Mouse (Mus musculus): Measurements from ENCODE around the gene Yif1a. TPM values are rescaled to one million over a fixed set of nuclear protein-coding genes. Genes with fewer than 3 reads are reported as not detected.

Gene Yif1a
- polyA plus RNA-seq, 1 experiment from 2014 or later, result 65.8 TPM

DNA sequence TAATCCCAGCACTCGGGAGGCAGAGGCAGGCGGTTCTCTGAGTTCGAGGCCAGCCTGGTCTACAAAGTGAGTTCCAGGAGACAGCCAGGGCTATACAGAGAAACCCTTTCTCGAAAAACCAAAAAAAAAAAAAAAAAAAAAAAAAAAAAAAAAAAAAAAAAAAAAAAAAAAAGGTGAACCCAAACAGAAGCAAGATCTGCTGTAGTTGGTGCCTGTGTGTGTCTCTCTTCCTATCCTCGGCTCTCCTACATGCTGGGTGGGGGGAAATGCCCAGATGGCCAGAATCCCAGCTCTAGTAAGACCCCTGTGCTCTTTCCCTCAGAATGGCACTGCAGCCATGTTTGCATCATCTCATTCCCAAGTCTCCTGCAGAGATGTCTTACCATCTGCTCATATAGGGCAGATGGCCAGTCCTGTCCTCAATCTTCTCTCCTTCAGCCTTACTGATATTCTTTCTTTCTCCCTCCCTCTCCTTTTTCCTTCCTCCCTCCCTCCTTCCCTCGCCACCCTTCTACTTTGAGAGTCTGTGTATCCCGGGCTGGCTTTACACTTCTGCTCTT is 35.8 kb downstream of the Yif1a start:
- H3K4me3 ChIP-seq (ENCODE audit: low read length), result no peak overlapping the region
- H3K36me3 ChIP-seq (ENCODE audit: control insufficient read depth, insufficient read depth, low read length), result no peaks in the 10 kb centered on the region
- H3K27ac ChIP-seq (ENCODE audit: low read depth, low read length), result no peak overlapping the region
- H3K9ac ChIP-seq (ENCODE audit: low read depth, low read length), result no peak overlapping the region
- ATAC-seq, result no peak
- 69% methylated on average over 7 of the region's 7 CpGs for WGBS
- H3K27me3 ChIP-seq (replicated peaks; ENCODE audit: control insufficient read depth, insufficient read depth, low read length), result no peaks in the 10 kb centered on the region
- H3K4me2 ChIP-seq (ENCODE audit: low read length), result no peak overlapping the region
- no peaks in the 10 kb centered on the region for H3K9me3 ChIP-seq (ENCODE audit: control insufficient read depth, low read length)
- no peaks in the 10 kb centered on the region for H3K4me1 ChIP-seq (ENCODE audit: control insufficient read depth, insufficient read depth, low read depth, low read length)

DNA sequence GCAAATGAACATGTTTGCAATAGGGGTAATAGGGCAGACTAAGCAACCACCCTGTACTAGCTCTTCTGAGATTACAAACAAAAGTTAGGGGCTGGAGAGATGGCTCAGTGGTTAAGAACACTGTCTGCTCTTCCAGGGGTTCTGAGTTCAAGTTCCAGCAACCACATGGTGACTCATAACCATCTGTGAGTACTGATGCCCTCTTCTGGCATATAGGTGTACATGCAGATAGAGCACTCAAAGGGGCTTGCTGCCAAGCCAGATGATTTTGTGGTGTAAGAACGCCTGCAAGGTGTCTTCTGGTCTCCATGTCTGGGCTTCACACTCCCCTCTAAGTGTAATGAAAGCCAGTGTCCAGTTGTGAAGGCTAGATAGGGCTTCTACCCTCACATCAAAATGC is 41.4 kb downstream of the Yif1a start:
- ATAC-seq, result no peak
- 38% methylated on average over 1 of the region's 1 CpGs for WGBS

DNA sequence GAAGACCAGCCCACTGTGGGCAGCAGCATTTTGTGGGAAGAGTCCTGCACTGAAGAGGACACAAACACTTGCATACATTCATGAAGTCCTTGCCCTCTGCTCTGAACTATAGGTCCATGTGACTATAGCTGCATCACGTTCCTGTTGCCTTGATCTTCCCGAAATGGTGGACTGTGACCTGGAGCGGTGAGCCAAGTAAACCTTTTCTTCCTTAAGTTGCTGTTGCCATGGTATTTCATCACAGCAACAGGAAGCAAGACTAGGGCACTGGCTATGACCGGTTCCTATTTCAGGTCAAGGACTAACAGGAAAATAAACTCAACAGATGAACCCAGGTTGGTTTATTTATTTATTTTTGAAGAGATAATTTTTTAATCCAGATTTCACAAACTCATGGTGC is 42.9 kb downstream of the Yif1a start:
- H3K4me3 ChIP-seq (ENCODE audit: low read length), result no peak overlapping the region
- no peaks in the 10 kb centered on the region for H3K4me1 ChIP-seq (ENCODE audit: control insufficient read depth, insufficient read depth, low read depth, low read length)
- no peaks in the 10 kb centered on the region for H3K9me3 ChIP-seq (ENCODE audit: control insufficient read depth, low read length)
- H3K4me2 ChIP-seq (ENCODE audit: low read length), result no peak overlapping the region
- no peak overlapping the region for H3K27ac ChIP-seq (ENCODE audit: low read depth, low read length)
- peaks cover 17% of the 10 kb centered on the region for H3K36me3 ChIP-seq (ENCODE audit: control insufficient read depth, insufficient read depth, low read length)
- WGBS, result 84% methylated on average over 4 of the region's 4 CpGs
- no peak overlapping the region for H3K9ac ChIP-seq (ENCODE audit: low read depth, low read length)
- no peaks in the 10 kb centered on the region for H3K27me3 ChIP-seq (replicated peaks; ENCODE audit: control insufficient read depth, insufficient read depth, low read length)
- ATAC-seq, result no peak

More for the DNA sequence above, 41.4 kb downstream of the Yif1a start:
- no peak overlapping the region for H3K27ac ChIP-seq (ENCODE audit: low read depth, low read length)
- no peaks in the 10 kb centered on the region for H3K9me3 ChIP-seq (ENCODE audit: control insufficient read depth, low read length)
- H3K27me3 ChIP-seq (replicated peaks; ENCODE audit: control insufficient read depth, insufficient read depth, low read length), result no peaks in the 10 kb centered on the region
- H3K4me3 ChIP-seq (ENCODE audit: low read length), result no peak overlapping the region
- H3K4me1 ChIP-seq (ENCODE audit: control insufficient read depth, insufficient read depth, low read depth, low read length), result no peaks in the 10 kb centered on the region
- peaks cover 9% of the 10 kb centered on the region for H3K36me3 ChIP-seq (ENCODE audit: control insufficient read depth, insufficient read depth, low read length)
- no peak overlapping the region for H3K9ac ChIP-seq (ENCODE audit: low read depth, low read length)
- H3K4me2 ChIP-seq (ENCODE audit: low read length), result no peak overlapping the region

DNA sequence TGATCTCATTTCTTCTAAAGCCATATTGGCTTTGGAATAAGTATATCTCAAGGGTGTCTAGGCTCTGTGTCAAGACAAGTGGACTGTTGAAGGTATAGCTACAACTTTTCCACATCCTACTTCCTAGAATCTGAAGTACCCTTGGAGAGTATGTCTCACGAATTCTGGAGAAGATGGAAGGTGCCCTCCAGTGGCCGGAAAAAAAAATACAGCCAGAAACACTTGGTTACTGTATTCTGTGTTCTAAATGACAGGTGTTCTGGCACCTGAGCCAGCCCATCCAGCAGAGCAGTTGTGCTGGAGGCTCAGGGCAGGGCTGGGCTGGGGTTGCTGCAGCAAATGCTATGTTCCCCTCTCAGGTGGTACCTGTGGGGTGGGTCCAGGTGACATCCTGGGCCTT is 51.3 kb downstream of the Yif1a start:
- no peak overlapping the region for H3K9ac ChIP-seq (ENCODE audit: low read depth, low read length)
- no peaks in the 10 kb centered on the region for H3K9me3 ChIP-seq (ENCODE audit: control insufficient read depth, low read length)
- H3K27me3 ChIP-seq (replicated peaks; ENCODE audit: control insufficient read depth, insufficient read depth, low read length), result no peaks in the 10 kb centered on the region
- H3K36me3 ChIP-seq (ENCODE audit: control insufficient read depth, insufficient read depth, low read length), result peaks cover 37% of the 10 kb centered on the region
- no peak overlapping the region for H3K4me3 ChIP-seq (ENCODE audit: low read length)
- WGBS, result 5% methylated on average over 2 of the region's 2 CpGs
- H3K4me1 ChIP-seq (ENCODE audit: control insufficient read depth, insufficient read depth, low read depth, low read length), result no peaks in the 10 kb centered on the region
- no peak overlapping the region for H3K4me2 ChIP-seq (ENCODE audit: low read length)
- ATAC-seq, result peak; percentile 42
- H3K27ac ChIP-seq (ENCODE audit: low read depth, low read length), result no peak overlapping the region

Other genes with a start within 250 kb of the Yif1a start
- 38.4 and 43.0 TPM in 2 replicates for gene Ccs, start 249.2 kb upstream of the Yif1a start, polyA plus RNA-seq (2015; fragmentation: Nextera tagmentation; extraction: Ambion mirVana)
- 0.57 and 0.74 TPM in 2 replicates for gene Ccdc87, start 249.2 kb upstream of the Yif1a start, polyA plus RNA-seq (2015; fragmentation: Nextera tagmentation; extraction: Ambion mirVana)
- 87.0 and 90.1 TPM in 2 replicates for gene Ctsf, start 233.4 kb upstream of the Yif1a start, polyA plus RNA-seq (2015; fragmentation: Nextera tagmentation; extraction: Ambion mirVana)
- gene Actn3, start 210.6 kb upstream of the Yif1a start, polyA plus RNA-seq (2015; fragmentation: Nextera tagmentation; extraction: Ambion mirVana), result 2.7 and 3.5 TPM in 2 replicates
- gene Zdhhc24, start 209.9 kb upstream of the Yif1a start, polyA plus RNA-seq (2015; fragmentation: Nextera tagmentation; extraction: Ambion mirVana), result 22.5 and 23.4 TPM in 2 replicates
- gene Bbs1, start 181.9 kb upstream of the Yif1a start, polyA plus RNA-seq (2015; fragmentation: Nextera tagmentation; extraction: Ambion mirVana), result 8.1 and 8.8 TPM in 2 replicates
- 102 and 115 TPM in 2 replicates for gene Dpp3, start 160.3 kb upstream of the Yif1a start, polyA plus RNA-seq (2015; fragmentation: Nextera tagmentation; extraction: Ambion mirVana)
- gene Peli3, start 145.4 kb upstream of the Yif1a start, polyA plus RNA-seq (2015; fragmentation: Nextera tagmentation; extraction: Ambion mirVana), result 13.5 and 14.6 TPM in 2 replicates
- 91.6 and 106 TPM in 2 replicates for gene Mrpl11, start 126.4 kb upstream of the Yif1a start, polyA plus RNA-seq (2015; fragmentation: Nextera tagmentation; extraction: Ambion mirVana)
- 0.41 and 0.47 TPM in 2 replicates for gene Npas4, start 98.2 kb upstream of the Yif1a start, polyA plus RNA-seq (2015; fragmentation: Nextera tagmentation; extraction: Ambion mirVana)
- 15.0 and 16.6 TPM in 2 replicates for gene Slc29a2, start 64.7 kb upstream of the Yif1a start, polyA plus RNA-seq (2015; fragmentation: Nextera tagmentation; extraction: Ambion mirVana)
- 116 and 133 TPM in 2 replicates for gene B4gat1, start 49.7 kb upstream of the Yif1a start, polyA plus RNA-seq (2015; fragmentation: Nextera tagmentation; extraction: Ambion mirVana)
- gene AC124502.3, start 49.6 kb upstream of the Yif1a start, polyA plus RNA-seq (2015; fragmentation: Nextera tagmentation; extraction: Ambion mirVana), result 2.4 and 3.1 TPM in 2 replicates
- gene Brms1, start 47.2 kb upstream of the Yif1a start, polyA plus RNA-seq (2015; fragmentation: Nextera tagmentation; extraction: Ambion mirVana), result 25.6 and 26.6 TPM in 2 replicates
- 0.64 and 0.72 TPM in 2 replicates for gene Rin1, start 38.1 kb upstream of the Yif1a start, polyA plus RNA-seq (2015; fragmentation: Nextera tagmentation; extraction: Ambion mirVana)
- gene Cd248, start 20.5 kb upstream of the Yif1a start, polyA plus RNA-seq (2015; fragmentation: Nextera tagmentation; extraction: Ambion mirVana), result 14.5 and 25.2 TPM in 2 replicates
- gene Tmem151a, start 3.0 kb upstream of the Yif1a start, polyA plus RNA-seq (2015; fragmentation: Nextera tagmentation; extraction: Ambion mirVana), result 38.5 and 49.0 TPM in 2 replicates
- 361 and 364 TPM in 2 replicates for gene Cnih2, start 10.0 kb downstream of the Yif1a start, polyA plus RNA-seq (2015; fragmentation: Nextera tagmentation; extraction: Ambion mirVana)
- gene Rab1b, start 18.5 kb downstream of the Yif1a start, polyA plus RNA-seq (2015; fragmentation: Nextera tagmentation; extraction: Ambion mirVana), result 230 and 231 TPM in 2 replicates
- gene Klc2, start 30.0 kb downstream of the Yif1a start, polyA plus RNA-seq (2015; fragmentation: Nextera tagmentation; extraction: Ambion mirVana), result 85.6 and 87.8 TPM in 2 replicates
- gene Pacs1, start 184.6 kb downstream of the Yif1a start, polyA plus RNA-seq (2015; fragmentation: Nextera tagmentation; extraction: Ambion mirVana), result 47.6 and 56.9 TPM in 2 replicates
- 308 and 315 TPM in 2 replicates for gene Sf3b2, start 206.9 kb downstream of the Yif1a start, polyA plus RNA-seq (2015; fragmentation: Nextera tagmentation; extraction: Ambion mirVana)
- 42.3 and 48.3 TPM in 2 replicates for gene Gal3st3, start 209.8 kb downstream of the Yif1a start, polyA plus RNA-seq (2015; fragmentation: Nextera tagmentation; extraction: Ambion mirVana)
- gene Catsper1, start 247.2 kb downstream of the Yif1a start, polyA plus RNA-seq (2015; fragmentation: Nextera tagmentation; extraction: Ambion mirVana), result not detected in 2 replicates